Mouse (Mus musculus) forebrain, embryonic 13.5 days (tissue): ENCODE measurements around the gene Ddah1. TPM values are rescaled to one million over a fixed set of nuclear protein-coding genes. Genes with fewer than 3 reads are reported as not detected.

ENCODE experiments used
- ATAC-seq: fragments of 200-750 bp; cut with Nextera tagmentation; 2 replicates; pipeline ENCODE4 v1.8.0; 2017
- H3K27ac ChIP-seq: fragments of 300-500 bp; sonication (generic); 2 replicates; pipeline ENCODE4 v1.5.1; 2015; ENCODE audit warnings: inconsistent platforms, mild to moderate bottlenecking, moderate library complexity
- H3K27me3 ChIP-seq: fragments of 300-500 bp; sonication (generic); 2 replicates; pipeline ENCODE4 v1.6.1; 2015; ENCODE audit warnings: mild to moderate bottlenecking, inconsistent platforms
- H3K36me3 ChIP-seq: fragments of 300-500 bp; sonication (generic); 2 replicates; pipeline ENCODE4 v1.6.1; 2015; ENCODE audit warnings: mild to moderate bottlenecking, inconsistent platforms; ENCODE audit not compliant: poor library complexity, severe bottlenecking
- H3K4me1 ChIP-seq: fragments of 300-500 bp; sonication (generic); 2 replicates; pipeline ENCODE4 v1.6.1; 2015; ENCODE audit warnings: inconsistent platforms
- H3K4me2 ChIP-seq: fragments of 300-500 bp; sonication (generic); 2 replicates; pipeline ENCODE4 v1.6.1; 2015; ENCODE audit warnings: inconsistent platforms, mild to moderate bottlenecking, moderate library complexity
- H3K4me3 ChIP-seq: fragments of 300-500 bp; sonication (generic); 2 replicates; pipeline ENCODE4 v1.5.1; 2015; ENCODE audit warnings: mild to moderate bottlenecking, inconsistent platforms
- H3K9ac ChIP-seq: fragments of 300-500 bp; sonication (generic); 2 replicates; pipeline ENCODE4 v1.6.1; 2015; ENCODE audit warnings: mild to moderate bottlenecking, inconsistent platforms
- H3K9me3 ChIP-seq: fragments of 300-500 bp; sonication (generic); replicated peaks from 2 replicates; pipeline ENCODE4 v1.6.1; 2016; ENCODE audit warnings: inconsistent platforms
- WGBS: fragments of 180-500 bp; shearing (Covaris S2); methylation state at CpG from one replicate; pipeline ENCODE4 v1.1.7; 2015; 5-methylcytosine and 5-hydroxymethylcytosine counted together
- polyA plus RNA-seq: library from polyadenylated mRNA; unstranded; fragments of >200 nt; fragmentation: Nextera tagmentation; extraction: Ambion mirVana; gene quantifications from 2 replicates; pipeline ENCODE4 v1.2.1, GENCODE M21; 2015

The Ddah1 gene
- polyA plus RNA-seq, 1 experiment from 2014 or later: 149 TPM

DNA sequence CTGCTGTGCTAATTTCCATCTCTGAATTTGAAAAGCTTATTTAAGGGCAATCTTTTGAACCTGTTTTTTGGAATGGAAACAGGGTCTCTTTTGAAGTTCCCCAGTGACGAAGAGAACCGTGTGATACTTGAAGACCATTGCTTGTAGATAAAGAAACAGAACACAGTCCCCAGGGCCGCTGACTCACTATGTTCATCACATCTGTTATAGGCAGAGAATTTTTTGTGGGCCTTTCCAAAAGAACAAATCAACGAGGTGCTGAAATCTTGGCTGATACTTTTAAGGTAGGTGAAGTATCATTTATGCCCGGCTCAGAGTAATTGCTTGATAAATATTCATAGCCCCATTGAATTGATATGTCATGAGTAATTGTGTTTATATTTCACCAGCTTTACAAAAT lies 93.6 kb downstream of the Ddah1 start:
- peaks cover 19% of the 10 kb centered on the region for H3K36me3 ChIP-seq
- no peak overlapping the region for H3K9ac ChIP-seq
- no peak overlapping the region for H3K27ac ChIP-seq
- H3K4me1 ChIP-seq: peaks cover 25% of the 10 kb centered on the region
- ATAC-seq: no peak
- no peak overlapping the region for H3K4me3 ChIP-seq
- H3K4me2 ChIP-seq: no peak overlapping the region
- WGBS: 49% methylated on average over 5 of the region's 5 CpGs
- H3K9me3 ChIP-seq: no peaks in the 10 kb centered on the region
- H3K27me3 ChIP-seq: no peaks in the 10 kb centered on the region

DNA sequence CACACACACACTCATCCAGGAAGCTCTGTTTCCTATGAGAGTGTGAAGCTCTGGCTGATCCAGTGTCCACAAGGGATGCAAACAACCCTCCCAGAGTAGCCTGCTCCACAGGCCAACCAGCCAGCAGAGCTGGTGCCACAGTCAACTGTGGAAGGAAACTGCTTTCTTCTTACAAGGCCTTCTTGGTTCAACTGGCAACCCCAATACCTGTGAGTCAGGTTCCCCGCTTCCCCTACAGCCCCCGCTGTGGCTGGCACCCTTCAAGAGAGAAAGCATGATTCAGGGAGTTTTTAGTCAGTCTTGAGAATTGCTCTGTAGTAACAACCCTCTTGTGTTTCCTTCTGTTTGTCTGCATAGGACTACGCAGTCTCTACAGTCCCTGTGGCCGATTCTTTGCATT lies 94.3 kb downstream of the Ddah1 start:
- WGBS: 93% methylated on average over 4 of the region's 4 CpGs
- no peak overlapping the region for H3K9ac ChIP-seq
- no peak overlapping the region for H3K4me2 ChIP-seq
- H3K27me3 ChIP-seq: no peaks in the 10 kb centered on the region
- no peak overlapping the region for H3K4me3 ChIP-seq
- H3K36me3 ChIP-seq: peaks cover 13% of the 10 kb centered on the region
- H3K9me3 ChIP-seq: 0 out of 2 replicates have a peak, but pooled peaks cover 4% of the 10 kb centered on the region
- H3K27ac ChIP-seq: no peak overlapping the region
- no peak for ATAC-seq
- H3K4me1 ChIP-seq: peaks cover 25% of the 10 kb centered on the region

DNA sequence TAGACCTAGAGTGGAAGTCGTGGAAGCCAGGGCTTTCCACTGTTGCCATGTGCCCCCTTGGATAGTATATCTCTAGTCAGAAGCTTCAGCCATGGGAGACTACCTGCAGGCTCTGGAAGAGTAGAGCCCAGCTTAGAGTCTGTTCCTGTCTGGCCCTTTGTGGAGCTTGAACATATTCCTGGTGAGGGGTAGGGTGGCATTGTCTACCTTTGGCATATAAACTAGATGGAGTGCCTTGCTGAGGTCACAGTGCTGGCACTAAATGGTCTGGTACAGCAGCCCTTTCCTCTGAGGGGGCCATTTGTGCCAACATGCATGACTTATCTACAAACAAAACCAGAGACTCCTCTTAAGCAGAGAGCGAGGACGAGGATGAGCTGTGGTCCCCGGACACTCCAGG lies 95.2 kb downstream of the Ddah1 start:
- Histone ChIP-seq H3K27ac (no peak overlapping the region), H3K9me3 (0 out of 2 replicates have a peak, but pooled peaks cover 4% of the 10 kb centered on the region), H3K4me1 (peaks cover 23% of the 10 kb centered on the region), H3K4me2 (no peak overlapping the region), H3K9ac (no peak overlapping the region), H3K27me3 (no peaks in the 10 kb centered on the region), H3K36me3 (peaks cover 13% of the 10 kb centered on the region), H3K4me3 (no peak overlapping the region)
- ATAC-seq: no peak
- WGBS: 90% methylated on average over 4 of the region's 4 CpGs

DNA sequence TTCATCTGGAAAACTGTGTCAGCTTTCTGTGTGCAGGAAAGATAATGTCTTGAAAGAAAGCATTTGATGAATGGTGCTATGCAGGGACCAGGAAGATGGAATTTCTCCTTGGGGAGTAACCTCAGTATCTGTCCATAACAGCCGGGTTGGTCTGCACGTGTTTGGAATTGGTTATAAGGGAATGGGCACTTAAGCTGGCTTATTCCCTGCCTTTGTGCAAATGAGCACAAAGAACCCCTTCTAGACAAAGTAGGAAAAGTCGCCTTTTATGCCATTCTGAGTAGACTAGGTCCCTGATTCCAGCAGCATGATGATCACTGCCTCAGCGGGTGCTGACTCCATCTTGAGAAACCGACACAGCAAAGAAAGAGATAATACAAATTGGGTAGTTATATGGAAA lies 96.0 kb downstream of the Ddah1 start:
- Histone ChIP-seq H3K4me3 (no peak overlapping the region), H3K4me2 (no peak overlapping the region), H3K27ac (0 out of 2 replicates have a peak overlapping the region, but pooled peaks have one; percentile 37), H3K9me3 (0 out of 2 replicates have a peak, but pooled peaks cover 4% of the 10 kb centered on the region), H3K27me3 (no peaks in the 10 kb centered on the region), H3K9ac (no peak overlapping the region), H3K4me1 (peaks cover 23% of the 10 kb centered on the region), H3K36me3 (peaks cover 13% of the 10 kb centered on the region)
- 47% methylated on average over 5 of the region's 5 CpGs for WGBS
- peak; percentile 57; the same call in 1 of the 2 replicates for ATAC-seq

DNA sequence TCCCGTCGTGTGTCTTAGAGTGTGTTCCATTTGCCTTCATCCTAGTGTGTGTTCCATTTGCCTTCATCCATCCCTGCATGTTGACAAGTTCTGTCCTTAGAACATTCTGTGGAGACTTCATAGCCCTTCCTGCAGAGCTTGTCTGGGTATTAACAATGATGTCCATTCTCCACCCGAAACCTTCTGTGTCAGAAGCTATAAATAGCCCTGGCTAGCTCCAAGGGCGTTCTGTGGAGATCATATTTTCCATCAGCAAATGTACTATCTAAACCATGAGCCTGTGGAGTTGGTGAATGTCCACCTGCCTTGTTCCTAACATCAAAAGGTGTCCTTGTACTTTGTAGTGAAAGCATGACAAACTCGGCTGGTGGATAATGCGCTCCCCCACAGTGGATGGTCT lies 96.8 kb downstream of the Ddah1 start:
- no peak overlapping the region for H3K27ac ChIP-seq
- H3K4me1 ChIP-seq: peaks cover 23% of the 10 kb centered on the region
- 89% methylated on average over 6 of the region's 6 CpGs for WGBS
- H3K4me3 ChIP-seq: no peak overlapping the region
- H3K27me3 ChIP-seq: no peaks in the 10 kb centered on the region
- 0 out of 2 replicates have a peak, but pooled peaks cover 4% of the 10 kb centered on the region for H3K9me3 ChIP-seq
- ATAC-seq: no peak
- no peak overlapping the region for H3K4me2 ChIP-seq
- H3K36me3 ChIP-seq: peaks cover 14% of the 10 kb centered on the region
- no peak overlapping the region for H3K9ac ChIP-seq

DNA sequence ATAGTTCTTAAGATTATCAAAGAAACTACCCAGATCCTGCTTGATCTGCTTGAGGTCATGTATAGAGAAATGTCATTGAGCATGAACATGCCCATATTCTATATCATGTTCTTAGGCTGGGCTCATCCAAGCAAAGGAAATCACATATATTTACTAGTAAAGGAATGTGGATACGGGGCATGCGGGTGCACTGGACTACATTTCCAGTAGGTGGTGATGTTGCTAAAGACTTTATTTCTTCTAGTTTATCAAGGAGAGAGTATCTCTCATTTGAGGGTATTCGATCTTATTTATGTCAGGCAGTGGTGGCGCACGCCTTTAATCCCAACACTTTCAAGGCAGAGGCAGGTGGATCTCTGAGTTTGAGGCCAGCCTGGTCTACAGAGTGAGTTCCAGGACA lies 99.9 kb downstream of the Ddah1 start:
- 96% methylated on average over 5 of the region's 5 CpGs for WGBS
- no peak overlapping the region for H3K4me2 ChIP-seq
- ATAC-seq: no peak
- no peak overlapping the region for H3K27ac ChIP-seq
- H3K36me3 ChIP-seq: peaks cover 8% of the 10 kb centered on the region; the same call in 1 of the 2 replicates
- no peaks in the 10 kb centered on the region for H3K27me3 ChIP-seq
- H3K4me3 ChIP-seq: no peak overlapping the region
- H3K9me3 ChIP-seq: 0 out of 2 replicates have a peak, but pooled peaks cover 4% of the 10 kb centered on the region
- H3K4me1 ChIP-seq: 0 out of 2 replicates have a peak, but pooled peaks cover 9% of the 10 kb centered on the region
- H3K9ac ChIP-seq: no peak overlapping the region

DNA sequence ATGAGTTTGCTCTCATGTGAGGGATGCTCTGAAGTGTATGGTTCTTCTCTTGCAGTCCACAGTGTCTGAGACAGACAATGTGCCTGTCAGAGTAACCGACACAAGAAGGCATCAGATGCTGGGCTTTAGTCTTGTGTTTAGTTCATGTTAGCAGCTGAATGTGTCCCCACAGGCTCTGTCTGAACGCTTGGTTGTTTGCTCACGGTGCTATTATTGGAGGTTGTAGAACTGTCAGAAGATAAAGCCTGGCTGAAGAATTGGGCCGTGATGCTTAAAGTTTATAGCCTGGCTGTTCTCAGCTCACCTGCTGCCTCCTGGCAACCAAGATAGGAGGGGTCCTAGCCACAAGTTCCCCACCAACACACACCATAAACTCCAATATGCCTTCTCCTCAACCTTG lies 104.0 kb downstream of the Ddah1 start:
- Histone ChIP-seq H3K4me1 (peaks cover 7% of the 10 kb centered on the region), H3K36me3 (0 out of 2 replicates have a peak, but pooled peaks cover 3% of the 10 kb centered on the region), H3K27me3 (no peaks in the 10 kb centered on the region), H3K4me2 (no peak overlapping the region), H3K27ac (no peak overlapping the region), H3K4me3 (no peak overlapping the region), H3K9ac (no peak overlapping the region), H3K9me3 (0 out of 2 replicates have a peak, but pooled peaks cover under 1% of the 10 kb centered on the region)
- 79% methylated on average over 4 of the region's 4 CpGs for WGBS
- ATAC-seq: no peak

DNA sequence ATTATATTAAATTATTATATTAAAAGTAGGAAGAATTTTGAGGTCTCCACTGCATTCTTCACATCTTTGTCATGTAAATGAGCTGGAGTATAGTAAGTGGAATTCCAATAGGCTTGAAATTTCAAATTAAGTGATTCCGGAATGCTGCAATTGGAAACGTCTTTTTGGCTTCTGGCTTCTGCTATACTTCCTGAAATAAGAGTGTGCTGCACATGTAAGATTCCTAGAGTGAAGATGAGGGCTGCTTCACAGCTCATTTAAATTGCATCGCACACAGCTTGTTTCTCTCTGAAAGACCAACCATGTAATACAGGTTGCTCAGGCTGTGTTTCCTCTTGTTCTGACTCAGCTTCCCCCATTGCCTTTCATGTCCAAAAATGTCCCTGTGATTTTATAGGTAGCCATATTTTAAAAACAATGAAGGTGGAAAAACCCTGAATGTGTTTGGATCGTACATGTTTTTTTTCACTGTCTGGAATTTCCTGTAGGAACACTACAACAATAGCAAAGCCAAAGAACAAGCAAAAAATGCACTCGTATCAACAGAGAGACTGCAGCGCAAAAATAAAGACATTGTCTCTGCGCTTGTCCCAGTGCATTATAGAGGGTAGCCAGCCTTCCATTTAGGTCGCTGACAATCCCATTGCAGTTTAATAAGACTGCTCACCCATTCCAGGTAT lies 105.7 kb downstream of the Ddah1 start:
- Histone ChIP-seq H3K36me3 (0 out of 2 replicates have a peak, but pooled peaks cover 3% of the 10 kb centered on the region), H3K9ac (no peak overlapping the region), H3K27ac (no peak overlapping the region), H3K4me2 (no peak overlapping the region), H3K9me3 (no peaks in the 10 kb centered on the region), H3K27me3 (no peaks in the 10 kb centered on the region), H3K4me1 (peaks cover 7% of the 10 kb centered on the region), H3K4me3 (no peak overlapping the region)
- ATAC-seq: 0 out of 2 replicates have a peak, but pooled peaks have one; percentile 27
- 74% methylated on average over 8 of the region's 8 CpGs for WGBS

DNA sequence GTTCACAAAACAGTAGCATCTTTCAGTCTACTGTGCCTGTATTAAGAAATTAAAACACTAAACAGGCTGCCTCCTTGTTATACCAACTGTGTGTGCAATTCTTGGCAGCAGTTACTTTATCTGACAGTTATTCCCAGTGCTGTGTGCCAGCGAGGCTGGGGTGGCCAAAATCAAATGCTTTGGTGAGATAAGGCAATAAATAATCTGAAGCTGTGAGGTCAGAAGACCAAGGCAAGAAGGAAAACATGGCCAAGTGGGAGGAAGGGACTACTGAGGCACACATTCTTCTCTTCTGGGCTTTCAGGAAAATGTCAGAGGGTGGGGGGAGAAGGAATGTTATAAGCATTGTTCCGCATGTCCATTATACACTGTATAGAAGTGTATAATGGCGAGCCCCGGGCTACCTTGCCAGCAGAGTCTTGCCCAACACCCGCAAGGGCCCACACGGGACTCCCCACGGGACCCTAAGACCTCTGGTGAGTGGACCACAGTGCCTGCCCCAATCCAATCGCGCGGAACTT lies 106.3 kb downstream of the Ddah1 start:
- Histone ChIP-seq H3K27ac (no peak overlapping the region), H3K36me3 (0 out of 2 replicates have a peak, but pooled peaks cover 3% of the 10 kb centered on the region), H3K9ac (no peak overlapping the region), H3K4me3 (no peak overlapping the region), H3K4me1 (peaks cover 7% of the 10 kb centered on the region), H3K4me2 (no peak overlapping the region), H3K27me3 (no peaks in the 10 kb centered on the region), H3K9me3 (no peaks in the 10 kb centered on the region)
- ATAC-seq: peak; percentile 61; the same call in 1 of the 2 replicates
- WGBS: 93% methylated on average over 7 of the region's 10 CpGs

DNA sequence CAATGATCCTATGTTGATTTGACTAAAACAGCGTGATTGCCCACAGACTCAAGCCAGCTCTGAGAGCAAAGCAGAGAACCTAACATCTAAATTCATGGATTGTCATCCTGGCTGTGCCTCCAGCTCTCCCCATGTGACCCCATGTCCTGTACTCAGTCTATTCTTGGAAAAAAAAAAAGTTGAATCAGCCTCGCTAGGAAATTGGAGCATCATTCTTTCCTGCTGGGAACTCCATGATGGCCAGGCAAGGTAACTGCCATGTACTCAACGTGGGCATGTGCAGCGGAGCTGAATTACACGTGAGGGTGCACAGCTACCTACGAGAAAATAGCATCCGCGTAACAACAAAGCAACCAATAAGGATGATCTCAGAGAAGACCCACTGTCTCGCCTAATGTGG lies 114.2 kb downstream of the Ddah1 start:
- no peaks in the 10 kb centered on the region for H3K9me3 ChIP-seq

DNA sequence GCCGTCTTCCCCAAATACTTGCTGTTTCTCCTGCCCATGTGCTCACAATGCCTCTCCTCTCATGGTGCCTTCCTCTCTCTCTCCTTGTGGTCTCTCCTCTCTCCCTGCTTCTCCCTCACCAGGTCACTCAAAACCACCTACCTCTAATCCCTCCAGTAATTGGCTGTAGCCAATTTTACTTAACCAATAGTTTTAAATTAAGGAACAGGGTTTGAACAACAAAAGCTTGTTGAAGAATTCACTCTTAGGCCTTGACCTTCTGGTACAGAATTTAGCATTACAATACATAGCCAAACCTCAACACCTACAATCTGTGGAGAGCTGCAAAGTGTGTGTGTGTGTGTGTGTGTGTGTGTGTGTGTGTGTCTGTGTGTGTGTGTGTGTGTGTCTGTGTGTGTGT lies 114.8 kb downstream of the Ddah1 start:
- H3K36me3 ChIP-seq: 0 out of 2 replicates have a peak, but pooled peaks cover 4% of the 10 kb centered on the region
- ATAC-seq: no peak
- H3K4me2 ChIP-seq: no peak overlapping the region
- H3K4me3 ChIP-seq: no peak overlapping the region
- no peak overlapping the region for H3K27ac ChIP-seq
- H3K9ac ChIP-seq: no peak overlapping the region
- H3K27me3 ChIP-seq: no peaks in the 10 kb centered on the region
- no peaks in the 10 kb centered on the region for H3K4me1 ChIP-seq
- no peaks in the 10 kb centered on the region for H3K9me3 ChIP-seq
- WGBS: 91% methylated on average over 1 of the region's 1 CpGs

More for the DNA sequence above, 114.2 kb downstream of the Ddah1 start:
- H3K27ac ChIP-seq: no peak overlapping the region
- H3K36me3 ChIP-seq: 0 out of 2 replicates have a peak, but pooled peaks cover 4% of the 10 kb centered on the region
- H3K9ac ChIP-seq: no peak overlapping the region
- WGBS: 92% methylated on average over 9 of the region's 9 CpGs
- H3K4me3 ChIP-seq: no peak overlapping the region
- H3K27me3 ChIP-seq: no peaks in the 10 kb centered on the region
- H3K4me2 ChIP-seq: no peak overlapping the region
- ATAC-seq: no peak
- H3K4me1 ChIP-seq: no peaks in the 10 kb centered on the region

DNA sequence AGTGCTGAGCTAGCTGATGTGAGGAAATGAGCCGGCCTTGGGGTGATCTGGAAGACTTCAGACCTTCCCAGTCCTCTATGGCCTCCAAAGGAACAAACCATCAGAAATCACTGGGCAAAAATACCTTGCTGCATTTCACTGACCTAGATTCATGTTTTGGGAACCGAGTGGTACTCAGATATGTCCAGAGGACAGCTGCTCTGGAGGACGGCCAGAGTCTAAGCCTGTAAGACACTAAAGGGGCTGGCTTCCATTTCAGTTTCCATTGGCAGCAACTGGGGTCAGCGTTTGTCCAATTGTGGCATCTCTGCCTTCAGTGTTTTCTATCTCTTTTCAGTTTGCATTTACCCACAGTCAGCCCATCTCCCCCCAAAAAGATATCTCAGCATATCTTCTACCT lies 115.7 kb downstream of the Ddah1 start:
- H3K27ac ChIP-seq: no peak overlapping the region
- H3K36me3 ChIP-seq: 0 out of 2 replicates have a peak, but pooled peaks cover 4% of the 10 kb centered on the region
- H3K9me3 ChIP-seq: no peaks in the 10 kb centered on the region
- H3K9ac ChIP-seq: no peak overlapping the region
- 92% methylated on average over 4 of the region's 4 CpGs for WGBS
- ATAC-seq: no peak
- no peak overlapping the region for H3K4me3 ChIP-seq
- H3K4me1 ChIP-seq: no peaks in the 10 kb centered on the region
- H3K27me3 ChIP-seq: no peaks in the 10 kb centered on the region
- H3K4me2 ChIP-seq: no peak overlapping the region
